Mouse (Mus musculus) C2C12 (cell line): ENCODE measurements around the gene Camk2d.

Experiments
- CEBPB ChIP-seq: IDR thresholded peaks from one replicate; pipeline ENCODE4 v1.6.1; 2011; ENCODE audit warnings: low read depth, mild to moderate bottlenecking, control low read depth, moderate library complexity
- CTCF ChIP-seq: IDR thresholded peaks from one replicate; pipeline ENCODE4 v1.5.1; 2011; ENCODE audit not compliant: control insufficient read depth, insufficient read depth, insufficient read length
- FOSL1 ChIP-seq: IDR thresholded peaks from one replicate; pipeline ENCODE4 v1.8.0; 2011; ENCODE audit warnings: mild to moderate bottlenecking, low read length; ENCODE audit not compliant: poor library complexity, insufficient read depth, severe bottlenecking
- MAX ChIP-seq: IDR thresholded peaks from one replicate; pipeline ENCODE4 v1.6.1; 2011; ENCODE audit warnings: mild to moderate bottlenecking, control low read depth
- MYOD1 ChIP-seq: IDR thresholded peaks from one replicate; pipeline ENCODE4 v1.6.1; 2011; ENCODE audit warnings: low read depth; ENCODE audit not compliant: control insufficient read depth, insufficient read length
- MYOG ChIP-seq: IDR thresholded peaks from one replicate; pipeline ENCODE4 v1.6.1; 2011; ENCODE audit not compliant: control insufficient read depth, insufficient read length; ENCODE audit errors: extremely low read depth
- USF1 ChIP-seq: IDR thresholded peaks from one replicate; pipeline ENCODE4 v1.6.1; 2011; ENCODE audit warnings: low read depth, mild to moderate bottlenecking, control low read depth, moderate library complexity

GRCm38 (mm10) chr3:126770056-126770455 is 174.0 kb downstream of the Camk2d start:
- TF ChIP-seq CTCF (no peak), USF1 (no peak), MAX (no peak), CEBPB (no peak), MYOG (no peak), FOSL1 (no peak), MYOD1 (no peak)
